Mouse (Mus musculus) bone marrow macrophage, adult 2 months (primary cell): ENCODE data around the gene Gm13539. TPM values are rescaled to one million over a fixed set of nuclear protein-coding genes. Genes with fewer than 3 reads are reported as not detected.

ENCODE experiments used
- H3K27ac ChIP-seq: 2 replicates; pipeline ENCODE4 v1.5.1; 2012; ENCODE audit warnings: low read depth, low read length; ENCODE audit not compliant: insufficient read depth
- H3K4me1 ChIP-seq: 2 replicates; pipeline ENCODE4 v1.6.1; 2012; ENCODE audit warnings: low read length; ENCODE audit not compliant: control insufficient read depth, insufficient read depth
- H3K4me3 ChIP-seq: 2 replicates; pipeline ENCODE4 v1.5.1; 2012; ENCODE audit warnings: mild to moderate bottlenecking, low read length, moderate library complexity; ENCODE audit not compliant: insufficient read depth
- CTCF ChIP-seq: IDR thresholded peaks from 2 replicates; pipeline ENCODE4 v1.5.1; 2012; ENCODE audit warnings: low read depth, mild to moderate bottlenecking, low read length, moderate library complexity
- POLR2A ChIP-seq: IDR thresholded peaks from 2 replicates; pipeline ENCODE4 v1.6.1; 2012; ENCODE audit warnings: mild to moderate bottlenecking, low read depth, low read length, borderline replicate concordance
- polyA plus RNA-seq: library from polyadenylated mRNA; stranded (reverse); fragments of >200 nt; gene quantifications from 2 replicates; pipeline ENCODE4 v1.2.4, GENCODE M21; 2012; ENCODE audit not compliant: missing spikeins, insufficient read depth, insufficient read length

The Gm13539 gene
- polyA plus RNA-seq, 1 experiment = not detected

GRCm38 (mm10) chr2:25822806-25823205 is 40.7 kb downstream of the Gm13539 start, which contains the start of gene Lcn9:
Lcn9 (plus strand) TSS chr2:25823153.
- peaks cover 4% of the 10 kb centered on the region; the same call in 1 of the 2 replicates for H3K4me1 ChIP-seq
- no peak within 1 kb of the TSS for H3K4me3 ChIP-seq
- TF ChIP-seq POLR2A (no peak), CTCF (no peak)
- no peak within 1 kb of the TSS for H3K27ac ChIP-seq

GRCm38 (mm10) chr2:25824751-25825150 is 42.7 kb downstream of the Gm13539 start:
- Histone ChIP-seq H3K4me3 (no peak overlapping the region), H3K27ac (no peak overlapping the region), H3K4me1 (peaks cover 4% of the 10 kb centered on the region; the same call in 1 of the 2 replicates)
- TF ChIP-seq CTCF = no peak
- no peak for TF ChIP-seq POLR2A

GRCm38 (mm10) chr2:25828344-25828947 is 46.4 kb downstream of the Gm13539 start:
- no peak overlapping the region for H3K27ac ChIP-seq
- no peak overlapping the region for H3K4me3 ChIP-seq
- H3K4me1 ChIP-seq = no peaks in the 10 kb centered on the region
- TF ChIP-seq POLR2A (no peak), CTCF (no peak)

- Histone ChIP-seq H3K4me3 (no peak overlapping the region), H3K27ac (no peak overlapping the region), H3K4me1 (no peaks in the 10 kb centered on the region)
- TF ChIP-seq CTCF = no peak
- no peak for TF ChIP-seq POLR2A
Observed at GRCm38 (mm10) chr2:25830786-25831185, 48.7 kb downstream of the Gm13539 start.

GRCm38 (mm10) chr2:25836291-25836690 is 54.2 kb downstream of the Gm13539 start:
- TF ChIP-seq CTCF (peak; percentile 93), POLR2A (no peak)
- Histone ChIP-seq H3K4me3 (no peak overlapping the region), H3K27ac (no peak overlapping the region), H3K4me1 (no peaks in the 10 kb centered on the region)

Other genes with a start within 250 kb of the Gm13539 start
- 14.8 and 15.5 TPM in 2 replicates for gene Traf2, start 235.3 kb upstream of the Gm13539 start, polyA plus RNA-seq
- gene Edf1, start 224.4 kb upstream of the Gm13539 start, polyA plus RNA-seq = 142 and 160 TPM in 2 replicates
- gene Mamdc4, start 207.4 kb upstream of the Gm13539 start, polyA plus RNA-seq = 0.60 and 1.3 TPM in 2 replicates
- gene Phpt1, start 207.0 kb upstream of the Gm13539 start, polyA plus RNA-seq = 20.0 and 23.0 TPM in 2 replicates
- 0.11 and 0.21 TPM in 2 replicates for gene Ajm1, start 200.5 kb upstream of the Gm13539 start, polyA plus RNA-seq
- 76.0 and 76.9 TPM in 2 replicates for gene Rabl6, start 173.7 kb upstream of the Gm13539 start, polyA plus RNA-seq
- not detected in 2 replicates for gene Ccdc183, start 164.6 kb upstream of the Gm13539 start, polyA plus RNA-seq
- 51.6 and 54.3 TPM in 2 replicates for gene Tmem141, start 160.3 kb upstream of the Gm13539 start, polyA plus RNA-seq
- 18.6 and 21.5 TPM in 2 replicates for gene Fcna, start 154.2 kb upstream of the Gm13539 start, polyA plus RNA-seq
- gene Lcn8, start 129.1 kb upstream of the Gm13539 start, polyA plus RNA-seq = not detected in 2 replicates
- not detected in 2 replicates for gene Lcn5, start 124.3 kb upstream of the Gm13539 start, polyA plus RNA-seq
- not detected in 2 replicates for gene Lcn6, start 105.5 kb upstream of the Gm13539 start, polyA plus RNA-seq
- gene Lcn10, start 99.5 kb upstream of the Gm13539 start, polyA plus RNA-seq = not detected in 2 replicates
- not detected in 2 replicates for gene Obp2a, start 82.2 kb upstream of the Gm13539 start, polyA plus RNA-seq
- gene Bmyc, start 75.5 kb upstream of the Gm13539 start, polyA plus RNA-seq = 29.8 and 34.7 TPM in 2 replicates
- gene Obp2b, start 45.2 kb upstream of the Gm13539 start, polyA plus RNA-seq = not detected in 2 replicates
- not detected in 2 replicates for gene Lcn3, start 16.7 kb upstream of the Gm13539 start, polyA plus RNA-seq
- gene Lcn11, start 5.2 kb upstream of the Gm13539 start, polyA plus RNA-seq = not detected in 2 replicates
- gene Glt6d1, start 33.6 kb downstream of the Gm13539 start, polyA plus RNA-seq = not detected in 2 replicates
- gene Lcn9, start 40.9 kb downstream of the Gm13539 start, polyA plus RNA-seq = not detected in 2 replicates
- not detected in 2 replicates for gene Sohlh1, start 65.0 kb downstream of the Gm13539 start, polyA plus RNA-seq
- gene Kcnt1, start 81.5 kb downstream of the Gm13539 start, polyA plus RNA-seq = not detected in 2 replicates
- 11.3 and 12.0 TPM in 2 replicates for gene Camsap1, start 201.0 kb downstream of the Gm13539 start, polyA plus RNA-seq
- 42.9 and 45.5 TPM in 2 replicates for gene Ubac1, start 239.5 kb downstream of the Gm13539 start, polyA plus RNA-seq